8 mouse cellular contexts compared by ENCODE assay signal in the genomic region with DNA sequence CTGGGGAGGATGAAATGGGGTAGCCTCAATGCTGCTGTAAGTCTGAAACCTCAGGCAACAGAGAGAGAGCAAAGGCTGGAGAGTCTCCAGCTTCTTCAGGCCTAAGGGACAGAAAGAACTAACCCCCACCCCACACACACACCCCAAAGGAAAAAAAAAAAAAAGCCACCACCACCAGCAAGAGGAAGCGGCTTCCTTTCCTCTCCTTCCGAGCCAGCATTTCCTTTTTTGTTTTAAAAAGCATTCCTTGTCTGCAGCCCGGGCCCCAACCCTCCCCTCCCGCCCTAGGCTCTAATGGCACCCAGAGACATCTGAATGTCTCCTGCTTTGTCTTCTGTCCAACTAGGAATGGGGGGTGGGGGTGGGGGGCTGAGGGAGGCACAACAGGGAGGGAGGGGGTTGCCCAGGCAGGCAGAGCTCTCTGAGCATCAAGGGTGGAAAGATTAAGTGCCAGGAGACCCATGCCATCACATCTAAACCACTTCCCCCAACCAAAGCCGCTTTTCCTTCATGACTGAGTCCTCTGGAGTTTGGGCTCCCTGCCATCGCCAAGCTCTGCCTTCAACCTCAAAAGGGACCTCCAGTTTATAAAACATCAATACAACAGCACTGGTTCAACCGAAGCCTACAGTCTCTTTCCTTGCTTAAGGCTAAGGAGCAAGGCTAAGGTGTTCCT. TPM values are rescaled to one million over a fixed set of nuclear protein-coding genes. Genes with fewer than 3 reads are reported as not detected.
A peak's percentile ranks its signal among the peaks of the same experiment; 100 is the strongest.
DNase-seq lines count a peak whose midpoint lies in the region; ATAC-seq lines count a peak whose summit lies in the region.
"Had no signal": no experiment of that assay in that cellular context is flagged by ENCODE, and none has a peak within 500 bp of the region (broad histone marks: within the 10 kb centered on the region; RNA-seq: fewer than 3 reads in every experiment).

No protein-coding gene starts in this region.

- H3K4me3 ChIP-seq in lung, embryonic 16.5 days (ENCODE audit: low read length): no peak overlapping the region
- no peak overlapping the region for H3K4me3 ChIP-seq in embryonic facial prominence, embryonic 10.5 days
- no peak overlapping the region for H3K4me3 ChIP-seq in hindbrain, embryonic 15.5 days
- no peak overlapping the region for H3K4me3 ChIP-seq in neural tube, embryonic 13.5 days

- H3K9me3 ChIP-seq in lung, embryonic 16.5 days (ENCODE audit: control insufficient read depth, low read length): no peaks in the 10 kb centered on the region
- H3K9me3 ChIP-seq in embryonic facial prominence, embryonic 10.5 days: no peaks in the 10 kb centered on the region
- H3K9me3 ChIP-seq in hindbrain, embryonic 15.5 days: no peaks in the 10 kb centered on the region
- no peaks in the 10 kb centered on the region for H3K9me3 ChIP-seq in neural tube, embryonic 13.5 days

- no peaks in the 10 kb centered on the region for H3K27me3 ChIP-seq in lung, embryonic 16.5 days (ENCODE audit: control insufficient read depth, insufficient read depth, low read depth, low read length)
- H3K27me3 ChIP-seq in embryonic facial prominence, embryonic 10.5 days (replicated peaks; ENCODE audit: low read depth, poor library complexity, severe bottlenecking): no peaks in the 10 kb centered on the region
- no peaks in the 10 kb centered on the region for H3K27me3 ChIP-seq in hindbrain, embryonic 15.5 days
- no peaks in the 10 kb centered on the region for H3K27me3 ChIP-seq in neural tube, embryonic 13.5 days

- peak; percentile 63 for ATAC-seq in lung, embryonic 16.5 days (ENCODE audit: low read depth)
- ATAC-seq in hindbrain, embryonic 15.5 days (ENCODE audit: low FRiP score, low read depth): no peak
- peak; percentile 19; the same call in 1 of the 2 replicates for ATAC-seq in neural tube, embryonic 13.5 days (ENCODE audit: low read depth)

- H3K4me2 ChIP-seq in lung, embryonic 16.5 days (ENCODE audit: low read depth, low read length): peak overlapping the region; percentile 33
- no peak overlapping the region for H3K4me2 ChIP-seq in hindbrain, embryonic 15.5 days
- no peak overlapping the region for H3K4me2 ChIP-seq in neural tube, embryonic 13.5 days

- DNase-seq in lung, postnatal 36 days: no peak
- DNase-seq in embryonic facial prominence, embryonic 10.5 days (ENCODE audit: low spot score): no peak
- DNase-seq in adrenal gland, postnatal 14 days: no peak
- no peak for DNase-seq in spleen, postnatal 36 days (ENCODE audit: low spot score in 2 of 2)
- DNase-seq: adrenal gland, adult 2 months had no signal

- H3K4me1 ChIP-seq in lung, embryonic 16.5 days (replicated peaks; ENCODE audit: control insufficient read depth, insufficient read depth, low read length): peaks cover 37% of the 10 kb centered on the region
- peaks cover 33% of the 10 kb centered on the region for H3K4me1 ChIP-seq in embryonic facial prominence, embryonic 10.5 days
- H3K4me1 ChIP-seq in hindbrain, embryonic 15.5 days (replicated peaks): peaks cover 12% of the 10 kb centered on the region
- peaks cover 34% of the 10 kb centered on the region for H3K4me1 ChIP-seq in neural tube, embryonic 13.5 days (replicated peaks)

- WGBS in lung, embryonic 16.5 days: 23% methylated on average over 7 of the region's 7 CpGs
- 32% methylated on average over 7 of the region's 7 CpGs for WGBS in embryonic facial prominence, embryonic 10.5 days
- 31% methylated on average over 7 of the region's 7 CpGs for WGBS in hindbrain, embryonic 15.5 days
- 36% methylated on average over 7 of the region's 7 CpGs for WGBS in neural tube, embryonic 13.5 days

- H3K9ac ChIP-seq in lung, embryonic 16.5 days (ENCODE audit: low read length): peak overlapping the region; percentile 40; the same call in 1 of the 2 replicates
- no peak overlapping the region for H3K9ac ChIP-seq in hindbrain, embryonic 15.5 days
- 0 out of 2 replicates have a peak overlapping the region, but pooled peaks have one; percentile 26 for H3K9ac ChIP-seq in neural tube, embryonic 13.5 days

- peak overlapping the region; percentile 87 for H3K27ac ChIP-seq in lung, embryonic 16.5 days (ENCODE audit: low read length)
- peak overlapping the region; percentile 63 for H3K27ac ChIP-seq in embryonic facial prominence, embryonic 10.5 days (replicated peaks)
- H3K27ac ChIP-seq in hindbrain, embryonic 15.5 days (replicated peaks): peak overlapping the region; percentile 40
- peak overlapping the region; percentile 67 for H3K27ac ChIP-seq in neural tube, embryonic 13.5 days (replicated peaks)

- no peaks in the 10 kb centered on the region for H3K36me3 ChIP-seq in lung, embryonic 16.5 days (ENCODE audit: control insufficient read depth, insufficient read depth, low read length)
- no peaks in the 10 kb centered on the region for H3K36me3 ChIP-seq in embryonic facial prominence, embryonic 10.5 days (replicated peaks)
- H3K36me3 ChIP-seq in hindbrain, embryonic 15.5 days: no peaks in the 10 kb centered on the region
- no peaks in the 10 kb centered on the region for H3K36me3 ChIP-seq in neural tube, embryonic 13.5 days

RNA-seq across cellular contexts. Expression of gene Ksr1, which starts 10.4 kb away (rescaled TPM):
- 3.3 and 3.7 TPM in 2 replicates for polyA plus RNA-seq in lung, embryonic 16.5 days (2015; fragmentation: Nextera tagmentation; extraction: Ambion mirVana)
- 1.0 and 1.5 TPM in 2 replicates for polyA plus RNA-seq in embryonic facial prominence, embryonic 10.5 days (2016; fragmentation: Nextera tagmentation; extraction: Ambion mirVana)
- 5.0 and 5.6 TPM in 2 replicates for polyA plus RNA-seq in hindbrain, embryonic 15.5 days (2015; fragmentation: Nextera tagmentation; extraction: Ambion mirVana)
- polyA plus RNA-seq in neural tube, embryonic 13.5 days (2015; fragmentation: Nextera tagmentation; extraction: Ambion mirVana): 4.6 and 4.8 TPM in 2 replicates
- total RNA-seq in adrenal gland, postnatal 14 days (2021): 10.0 and 10.8 TPM in 2 replicates
